Mouse (Mus musculus) megakaryocyte, embryonic 14.5 days (primary cell): Measurements from ENCODE around the gene Cpe. TPM values are rescaled to one million over a fixed set of nuclear protein-coding genes. Genes with fewer than 3 reads are reported as not detected.

Experiments
- H3K27me3 ChIP-seq: replicated peaks from 2 replicates; pipeline ENCODE3; 2012; ENCODE audit warnings: inconsistent platforms
- H3K36me3 ChIP-seq: replicated peaks from 2 replicates; pipeline ENCODE3; 2012; ENCODE audit warnings: low read length, inconsistent platforms, mixed read lengths
- H3K4me1 ChIP-seq: 2 replicates; pipeline ENCODE4 v1.6.1; 2012; ENCODE audit warnings: inconsistent platforms
- H3K4me3 ChIP-seq: replicated peaks from 2 replicates; pipeline ENCODE3; 2012; ENCODE audit warnings: moderate library complexity, mild to moderate bottlenecking, inconsistent platforms
- H3K9me3 ChIP-seq: 2 replicates; pipeline ENCODE4 v1.6.1; 2012; ENCODE audit warnings: inconsistent platforms
- FLI1 ChIP-seq: IDR thresholded peaks from 2 replicates; pipeline ENCODE4 v1.6.1; 2012; ENCODE audit warnings: low read length, inconsistent platforms, mixed read lengths
- GATA1 ChIP-seq: IDR thresholded peaks from 3 replicates; pipeline ENCODE4 v1.6.1; 2012; ENCODE audit warnings: mixed read lengths, low read length, inconsistent platforms, borderline replicate concordance
- polyA plus RNA-seq: library from polyadenylated mRNA; stranded (reverse); fragments of >175 nt; gene quantifications from 2 replicates; pipeline ENCODE4 v1.2.3, GENCODE M21; 2012; ENCODE audit warnings: low replicate concordance; ENCODE audit not compliant: insufficient read depth

Gene Cpe
- polyA plus RNA-seq, 1 experiment = not detected

GRCm38 (mm10) chr8:64619661-64620060, 73.2 kb downstream of the Cpe start:
- Histone ChIP-seq H3K4me3 (no peak overlapping the region), H3K9me3 (no peaks in the 10 kb centered on the region), H3K27me3 (no peaks in the 10 kb centered on the region), H3K4me1 (peaks cover 4% of the 10 kb centered on the region; the same call in 1 of the 2 replicates), H3K36me3 (no peaks in the 10 kb centered on the region)
- TF ChIP-seq FLI1 = no peak
- TF ChIP-seq GATA1 = no peak

- no peaks in the 10 kb centered on the region for H3K36me3 ChIP-seq
- no peaks in the 10 kb centered on the region for H3K9me3 ChIP-seq
- H3K27me3 ChIP-seq = no peaks in the 10 kb centered on the region
- peaks cover 4% of the 10 kb centered on the region; the same call in 1 of the 2 replicates for H3K4me1 ChIP-seq
- TF ChIP-seq FLI1 (no peak), GATA1 (no peak)
- H3K4me3 ChIP-seq = no peak overlapping the region
These were observed 74.2 kb downstream of the Cpe start for GRCm38 (mm10) chr8:64618618-64619017.

- TF ChIP-seq FLI1 (no peak), GATA1 (no peak)
- no peaks in the 10 kb centered on the region for H3K36me3 ChIP-seq
- no peaks in the 10 kb centered on the region for H3K9me3 ChIP-seq
- no peaks in the 10 kb centered on the region for H3K27me3 ChIP-seq
- H3K4me1 ChIP-seq = peaks cover 4% of the 10 kb centered on the region; the same call in 1 of the 2 replicates
- H3K4me3 ChIP-seq = no peak overlapping the region
These were observed 76.3 kb downstream of the Cpe start for GRCm38 (mm10) chr8:64616566-64616965.

GRCm38 (mm10) chr8:64615459-64615858, 77.4 kb downstream of the Cpe start:
- TF ChIP-seq GATA1 (no peak), FLI1 (no peak)

GRCm38 (mm10) chr8:64613663-64614062, 79.2 kb downstream of the Cpe start:
- Histone ChIP-seq H3K27me3 (no peaks in the 10 kb centered on the region), H3K4me1 (peaks cover 4% of the 10 kb centered on the region; the same call in 1 of the 2 replicates), H3K4me3 (no peak overlapping the region), H3K9me3 (peaks cover 3% of the 10 kb centered on the region; the same call in 1 of the 2 replicates), H3K36me3 (no peaks in the 10 kb centered on the region)
- TF ChIP-seq GATA1 = no peak
- no peak for TF ChIP-seq FLI1

More at GRCm38 (mm10) chr8:64615459-64615858, 77.4 kb downstream of the Cpe start:
- Histone ChIP-seq H3K27me3 (no peaks in the 10 kb centered on the region), H3K9me3 (no peaks in the 10 kb centered on the region), H3K4me3 (no peak overlapping the region), H3K4me1 (peaks cover 4% of the 10 kb centered on the region; the same call in 1 of the 2 replicates), H3K36me3 (no peaks in the 10 kb centered on the region)

GRCm38 (mm10) chr8:64611210-64611974, 81.5 kb downstream of the Cpe start:
- TF ChIP-seq FLI1 (no peak), GATA1 (no peak)
- Histone ChIP-seq H3K4me1 (no peaks in the 10 kb centered on the region; the same call in 1 of the 2 replicates), H3K36me3 (no peaks in the 10 kb centered on the region), H3K4me3 (no peak overlapping the region), H3K9me3 (peaks cover 3% of the 10 kb centered on the region; the same call in 1 of the 2 replicates), H3K27me3 (no peaks in the 10 kb centered on the region)

GRCm38 (mm10) chr8:64608931-64609330, 83.9 kb downstream of the Cpe start:
- Histone ChIP-seq H3K9me3 (peaks cover 3% of the 10 kb centered on the region; the same call in 1 of the 2 replicates), H3K36me3 (no peaks in the 10 kb centered on the region), H3K4me1 (no peaks in the 10 kb centered on the region), H3K4me3 (no peak overlapping the region), H3K27me3 (no peaks in the 10 kb centered on the region)
- TF ChIP-seq GATA1 = no peak
- TF ChIP-seq FLI1 = no peak

- H3K36me3 ChIP-seq = no peaks in the 10 kb centered on the region
- no peaks in the 10 kb centered on the region for H3K4me1 ChIP-seq
- TF ChIP-seq GATA1 (no peak), FLI1 (no peak)
- H3K27me3 ChIP-seq = no peaks in the 10 kb centered on the region
- peaks cover 3% of the 10 kb centered on the region; the same call in 1 of the 2 replicates for H3K9me3 ChIP-seq
- H3K4me3 ChIP-seq = no peak overlapping the region
These were observed 86.8 kb downstream of the Cpe start for GRCm38 (mm10) chr8:64606015-64606414.

GRCm38 (mm10) chr8:64598206-64598605, 94.6 kb downstream of the Cpe start:
- H3K36me3 ChIP-seq = no peaks in the 10 kb centered on the region
- H3K4me1 ChIP-seq = no peaks in the 10 kb centered on the region
- no peaks in the 10 kb centered on the region for H3K27me3 ChIP-seq
- TF ChIP-seq FLI1 (no peak), GATA1 (no peak)
- H3K9me3 ChIP-seq = no peaks in the 10 kb centered on the region
- no peak overlapping the region for H3K4me3 ChIP-seq
